Mouse (Mus musculus): ENCODE results near the gene Slc38a4. TPM values are rescaled to one million over a fixed set of nuclear protein-coding genes. Genes with fewer than 3 reads are reported as not detected.

Slc38a4 gene
- polyA plus RNA-seq, 1 experiment from 2014 or later, result 68.3 TPM

Other genes with a start within 250 kb of the Slc38a4 start
- gene Pced1b, start 191.2 kb upstream of the Slc38a4 start, polyA plus RNA-seq (2014; fragmentation: Nextera tagmentation; extraction: Ambion mirVana), result 4.9 and 5.7 TPM in 2 replicates
- gene Amigo2, start 191.3 kb upstream of the Slc38a4 start, polyA plus RNA-seq (2014; fragmentation: Nextera tagmentation; extraction: Ambion mirVana), result 6.8 and 7.5 TPM in 2 replicates

All from intestine, embryonic 14.5 days (tissue).